Mouse (Mus musculus): ENCODE results near the gene Rcl1. TPM values are rescaled to one million over a fixed set of nuclear protein-coding genes. Genes with fewer than 3 reads are reported as not detected.

The Rcl1 gene
- polyA plus RNA-seq, 1 experiment from 2014 or later, result 36.1 TPM

DNA sequence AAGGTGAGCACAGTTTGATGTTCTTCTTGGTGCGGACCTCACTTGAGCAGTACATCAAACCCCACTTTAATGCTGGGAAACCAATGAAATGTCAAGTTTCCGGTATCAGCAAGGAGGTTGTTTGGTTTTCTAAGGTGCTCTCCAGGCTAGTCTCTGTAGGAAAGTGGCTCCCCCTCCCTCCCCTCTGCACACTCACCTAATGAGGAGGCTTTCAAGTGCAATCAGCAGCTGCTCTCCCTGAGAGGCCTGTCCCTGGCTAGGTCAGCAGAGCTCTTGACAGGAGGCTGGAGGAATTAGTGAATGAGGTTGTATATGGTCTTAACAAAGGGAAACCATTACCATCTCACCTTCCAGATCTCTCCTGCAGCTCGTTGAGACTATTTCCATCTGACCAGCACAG lies 54.4 kb downstream of the Rcl1 start:
- H3K4me1 ChIP-seq (ENCODE audit: control insufficient read depth, insufficient read depth, low read length), result no peaks in the 10 kb centered on the region
- 64% methylated on average over 3 of the region's 3 CpGs for WGBS
- H3K27me3 ChIP-seq (ENCODE audit: control insufficient read depth, insufficient read depth, low read length), result no peaks in the 10 kb centered on the region
- H3K36me3 ChIP-seq (ENCODE audit: control insufficient read depth, insufficient read depth, low read length), result no peaks in the 10 kb centered on the region
- H3K9me3 ChIP-seq (ENCODE audit: control insufficient read depth, low read length), result no peaks in the 10 kb centered on the region
- no peak overlapping the region for H3K4me2 ChIP-seq (ENCODE audit: low read depth, low read length)
- ATAC-seq (ENCODE audit: low read depth), result no peak
- H3K9ac ChIP-seq (replicated peaks; ENCODE audit: low read depth, low read length), result no peak overlapping the region
- no peak overlapping the region for H3K27ac ChIP-seq (ENCODE audit: low read depth, low read length)
- H3K4me3 ChIP-seq (ENCODE audit: low read depth, low read length), result no peak overlapping the region

DNA sequence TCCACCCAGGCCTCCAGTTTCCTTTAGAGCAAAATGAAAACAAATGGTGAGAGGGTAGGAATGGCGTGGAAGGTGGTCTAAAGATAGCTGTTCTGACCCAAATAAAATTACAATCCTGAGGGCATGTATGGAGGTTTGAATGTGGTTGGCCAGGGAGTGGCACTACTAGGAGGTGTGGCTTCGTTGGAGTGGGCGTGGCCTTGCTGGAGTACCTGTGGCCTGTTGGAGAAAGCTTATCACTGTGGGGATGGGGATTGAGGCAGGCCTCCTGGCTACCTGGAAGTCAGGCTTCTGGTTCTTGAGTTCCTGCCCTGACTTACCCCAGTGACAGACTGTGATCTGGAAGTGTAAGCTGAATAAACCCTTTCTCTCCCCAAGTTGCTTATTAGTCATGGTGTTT lies 55.2 kb downstream of the Rcl1 start:
- no peak for ATAC-seq (ENCODE audit: low read depth)
- Histone ChIP-seq H3K27ac (ENCODE audit: low read depth, low read length) (no peak overlapping the region), H3K9ac (replicated peaks; ENCODE audit: low read depth, low read length) (no peak overlapping the region), H3K4me1 (ENCODE audit: control insufficient read depth, insufficient read depth, low read length) (no peaks in the 10 kb centered on the region), H3K9me3 (ENCODE audit: control insufficient read depth, low read length) (no peaks in the 10 kb centered on the region), H3K4me3 (ENCODE audit: low read depth, low read length) (no peak overlapping the region), H3K4me2 (ENCODE audit: low read depth, low read length) (no peak overlapping the region), H3K36me3 (ENCODE audit: control insufficient read depth, insufficient read depth, low read length) (no peaks in the 10 kb centered on the region), H3K27me3 (ENCODE audit: control insufficient read depth, insufficient read depth, low read length) (no peaks in the 10 kb centered on the region)
- WGBS, result 73% methylated on average over 3 of the region's 3 CpGs

GRCm38 (mm10) chr19:29157678-29158466 lies 56.7 kb downstream of the Rcl1 start:
- 95% methylated on average over 5 of the region's 5 CpGs for WGBS

DNA sequence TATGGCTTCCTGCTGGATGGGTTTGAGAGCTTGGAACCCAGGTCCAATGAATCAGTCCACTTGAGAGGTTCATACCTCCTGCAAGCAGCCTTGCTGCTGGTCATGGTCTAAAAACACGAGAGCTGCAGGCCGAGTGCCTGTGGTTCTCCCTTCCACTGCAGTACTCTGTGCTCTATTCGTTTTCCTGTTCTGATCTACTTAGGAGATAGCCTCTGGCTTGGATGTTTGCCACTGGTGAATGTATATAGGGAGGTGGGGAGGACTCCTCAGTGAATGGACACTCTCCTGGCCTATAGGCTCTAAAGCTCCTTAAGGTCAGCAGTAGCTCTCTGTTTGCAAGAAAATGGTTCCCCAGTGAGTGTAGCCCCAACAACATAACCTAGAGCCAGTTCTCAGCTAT lies 57.3 kb downstream of the Rcl1 start:
- Histone ChIP-seq H3K9ac (replicated peaks; ENCODE audit: low read depth, low read length) (no peak overlapping the region), H3K27me3 (ENCODE audit: control insufficient read depth, insufficient read depth, low read length) (no peaks in the 10 kb centered on the region), H3K9me3 (ENCODE audit: control insufficient read depth, low read length) (no peaks in the 10 kb centered on the region), H3K4me1 (ENCODE audit: control insufficient read depth, insufficient read depth, low read length) (no peaks in the 10 kb centered on the region), H3K4me3 (ENCODE audit: low read depth, low read length) (no peak overlapping the region), H3K4me2 (ENCODE audit: low read depth, low read length) (no peak overlapping the region), H3K36me3 (ENCODE audit: control insufficient read depth, insufficient read depth, low read length) (no peaks in the 10 kb centered on the region), H3K27ac (ENCODE audit: low read depth, low read length) (no peak overlapping the region)
- no peak for ATAC-seq (ENCODE audit: low read depth)
- 84% methylated on average over 3 of the region's 3 CpGs for whole genome bisulfite sequencing

More at GRCm38 (mm10) chr19:29157678-29158466, 56.7 kb downstream of the Rcl1 start:
- H3K9me3 ChIP-seq (ENCODE audit: control insufficient read depth, low read length), result no peaks in the 10 kb centered on the region
- no peaks in the 10 kb centered on the region for H3K36me3 ChIP-seq (ENCODE audit: control insufficient read depth, insufficient read depth, low read length)
- no peaks in the 10 kb centered on the region for H3K4me1 ChIP-seq (ENCODE audit: control insufficient read depth, insufficient read depth, low read length)
- H3K4me3 ChIP-seq (ENCODE audit: low read depth, low read length), result no peak overlapping the region
- H3K27me3 ChIP-seq (ENCODE audit: control insufficient read depth, insufficient read depth, low read length), result no peaks in the 10 kb centered on the region
- no peak for ATAC-seq (ENCODE audit: low read depth)
- no peak overlapping the region for H3K9ac ChIP-seq (replicated peaks; ENCODE audit: low read depth, low read length)
- no peak overlapping the region for H3K27ac ChIP-seq (ENCODE audit: low read depth, low read length)
- no peak overlapping the region for H3K4me2 ChIP-seq (ENCODE audit: low read depth, low read length)

GRCm38 (mm10) chr19:29163817-29164527 lies 62.8 kb downstream of the Rcl1 start:
- H3K4me1 ChIP-seq (ENCODE audit: control insufficient read depth, insufficient read depth, low read length), result no peaks in the 10 kb centered on the region
- no peak overlapping the region for H3K9ac ChIP-seq (replicated peaks; ENCODE audit: low read depth, low read length)
- no peaks in the 10 kb centered on the region for H3K27me3 ChIP-seq (ENCODE audit: control insufficient read depth, insufficient read depth, low read length)
- no peaks in the 10 kb centered on the region for H3K36me3 ChIP-seq (ENCODE audit: control insufficient read depth, insufficient read depth, low read length)
- 96% methylated on average over 4 of the region's 4 CpGs for WGBS
- H3K4me3 ChIP-seq (ENCODE audit: low read depth, low read length), result no peak overlapping the region
- ATAC-seq (ENCODE audit: low read depth), result no peak
- no peak overlapping the region for H3K27ac ChIP-seq (ENCODE audit: low read depth, low read length)
- no peak overlapping the region for H3K4me2 ChIP-seq (ENCODE audit: low read depth, low read length)
- H3K9me3 ChIP-seq (ENCODE audit: control insufficient read depth, low read length), result no peaks in the 10 kb centered on the region

DNA sequence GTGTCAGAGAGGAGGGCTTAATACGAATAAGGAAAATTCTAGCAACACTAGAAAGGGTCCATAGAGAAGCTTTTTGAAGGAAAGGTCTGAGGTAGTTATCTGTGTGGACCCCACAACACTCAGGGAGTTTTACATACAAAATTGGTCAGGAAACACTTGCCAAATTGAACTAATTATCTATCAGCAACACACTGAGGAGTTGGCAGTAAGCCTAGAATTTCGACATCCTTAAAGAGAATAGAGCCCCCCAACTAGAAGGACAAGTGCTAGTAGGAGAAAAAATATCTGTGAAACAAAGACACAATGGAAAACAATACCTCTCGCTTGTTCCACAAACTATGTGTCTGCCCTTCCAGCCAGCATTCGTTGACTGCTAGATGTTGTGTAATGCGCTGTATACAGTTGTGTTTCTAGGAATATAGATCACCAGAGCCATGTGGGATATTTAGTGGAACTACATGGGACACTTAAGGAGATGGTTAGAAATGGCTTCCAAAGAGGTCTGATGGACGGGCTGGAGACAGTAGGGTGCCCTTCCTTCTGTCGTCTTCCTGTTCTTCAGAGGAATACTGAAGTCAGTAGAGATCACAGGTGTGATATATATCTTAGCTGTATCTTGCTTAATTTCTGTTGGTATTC lies 63.5 kb downstream of the Rcl1 start:
- no peak for ATAC-seq (ENCODE audit: low read depth)
- 84% methylated on average over 7 of the region's 7 CpGs for WGBS
- H3K4me3 ChIP-seq (ENCODE audit: low read depth, low read length), result no peak overlapping the region
- H3K4me2 ChIP-seq (ENCODE audit: low read depth, low read length), result no peak overlapping the region
- no peak overlapping the region for H3K27ac ChIP-seq (ENCODE audit: low read depth, low read length)
- no peak overlapping the region for H3K9ac ChIP-seq (replicated peaks; ENCODE audit: low read depth, low read length)
- H3K9me3 ChIP-seq (ENCODE audit: control insufficient read depth, low read length), result no peaks in the 10 kb centered on the region
- no peaks in the 10 kb centered on the region for H3K27me3 ChIP-seq (ENCODE audit: control insufficient read depth, insufficient read depth, low read length)
- H3K36me3 ChIP-seq (ENCODE audit: control insufficient read depth, insufficient read depth, low read length), result no peaks in the 10 kb centered on the region
- no peaks in the 10 kb centered on the region for H3K4me1 ChIP-seq (ENCODE audit: control insufficient read depth, insufficient read depth, low read length)

GRCm38 (mm10) chr19:29167938-29168337 lies 66.8 kb downstream of the Rcl1 start:
- Histone ChIP-seq H3K9ac (replicated peaks; ENCODE audit: low read depth, low read length) (no peak overlapping the region), H3K4me2 (ENCODE audit: low read depth, low read length) (no peak overlapping the region), H3K27ac (ENCODE audit: low read depth, low read length) (no peak overlapping the region), H3K9me3 (ENCODE audit: control insufficient read depth, low read length) (no peaks in the 10 kb centered on the region), H3K4me3 (ENCODE audit: low read depth, low read length) (no peak overlapping the region), H3K36me3 (ENCODE audit: control insufficient read depth, insufficient read depth, low read length) (no peaks in the 10 kb centered on the region), H3K4me1 (ENCODE audit: control insufficient read depth, insufficient read depth, low read length) (no peaks in the 10 kb centered on the region), H3K27me3 (ENCODE audit: control insufficient read depth, insufficient read depth, low read length) (no peaks in the 10 kb centered on the region)
- ATAC-seq (ENCODE audit: low read depth), result no peak
- 82% methylated on average over 6 of the region's 6 CpGs for WGBS

GRCm38 (mm10) chr19:29180336-29180735 lies 79.2 kb downstream of the Rcl1 start:
- no peak overlapping the region for H3K4me2 ChIP-seq (ENCODE audit: low read depth, low read length)
- no peak for ATAC-seq (ENCODE audit: low read depth)
- no peak overlapping the region for H3K27ac ChIP-seq (ENCODE audit: low read depth, low read length)
- no peaks in the 10 kb centered on the region for H3K4me1 ChIP-seq (ENCODE audit: control insufficient read depth, insufficient read depth, low read length)
- 92% methylated on average over 4 of the region's 4 CpGs for WGBS
- no peaks in the 10 kb centered on the region for H3K36me3 ChIP-seq (ENCODE audit: control insufficient read depth, insufficient read depth, low read length)
- H3K9me3 ChIP-seq (ENCODE audit: control insufficient read depth, low read length), result peaks cover 5% of the 10 kb centered on the region; the same call in 1 of the 2 replicates
- H3K9ac ChIP-seq (replicated peaks; ENCODE audit: low read depth, low read length), result no peak overlapping the region
- H3K4me3 ChIP-seq (ENCODE audit: low read depth, low read length), result no peak overlapping the region
- no peaks in the 10 kb centered on the region for H3K27me3 ChIP-seq (ENCODE audit: control insufficient read depth, insufficient read depth, low read length)

GRCm38 (mm10) chr19:29182166-29182565 lies 81.0 kb downstream of the Rcl1 start:
- no peaks in the 10 kb centered on the region for H3K27me3 ChIP-seq (ENCODE audit: control insufficient read depth, insufficient read depth, low read length)
- no peak for ATAC-seq (ENCODE audit: low read depth)
- H3K4me2 ChIP-seq (ENCODE audit: low read depth, low read length), result no peak overlapping the region
- H3K9ac ChIP-seq (replicated peaks; ENCODE audit: low read depth, low read length), result no peak overlapping the region
- no peak overlapping the region for H3K4me3 ChIP-seq (ENCODE audit: low read depth, low read length)
- no peak overlapping the region for H3K27ac ChIP-seq (ENCODE audit: low read depth, low read length)
- WGBS, result 89% methylated on average over 5 of the region's 5 CpGs
- H3K9me3 ChIP-seq (ENCODE audit: control insufficient read depth, low read length), result peaks cover 5% of the 10 kb centered on the region; the same call in 1 of the 2 replicates
- no peaks in the 10 kb centered on the region for H3K4me1 ChIP-seq (ENCODE audit: control insufficient read depth, insufficient read depth, low read length)
- no peaks in the 10 kb centered on the region for H3K36me3 ChIP-seq (ENCODE audit: control insufficient read depth, insufficient read depth, low read length)
